Mouse (Mus musculus): ENCODE data around the gene Nrp2.

The Nrp2 gene

GRCm38 (mm10) chr1:62787546-62787945 is 84.5 kb downstream of the Nrp2 start:
- no peak for DNase-seq

GRCm38 (mm10) chr1:62794223-62794895 is 91.3 kb downstream of the Nrp2 start:
- no peak for DNase-seq

- no peak for DNase-seq
These were observed 91.8 kb downstream of the Nrp2 start for GRCm38 (mm10) chr1:62794896-62795255.

GRCm38 (mm10) chr1:62795307-62796037 is 92.4 kb downstream of the Nrp2 start:
- DNase-seq = no peak

- no peak for DNase-seq
These were observed 93.1 kb downstream of the Nrp2 start for GRCm38 (mm10) chr1:62796038-62796647.

GRCm38 (mm10) chr1:62799427-62799826 is 96.3 kb downstream of the Nrp2 start:
- no peak for DNase-seq

GRCm38 (mm10) chr1:62800351-62800750 is 97.3 kb downstream of the Nrp2 start:
- no peak for DNase-seq

- no peak for DNase-seq
These were observed 98.3 kb downstream of the Nrp2 start for GRCm38 (mm10) chr1:62801429-62801828.

GRCm38 (mm10) chr1:62801842-62802241 is 98.8 kb downstream of the Nrp2 start:
- no peak for DNase-seq

- no peak for DNase-seq
These were observed 100.5 kb downstream of the Nrp2 start for GRCm38 (mm10) chr1:62803544-62803943.

- no peak for DNase-seq
These were observed 102.9 kb downstream of the Nrp2 start for GRCm38 (mm10) chr1:62806014-62806413.

- DNase-seq = no peak
These were observed 105.3 kb downstream of the Nrp2 start for GRCm38 (mm10) chr1:62808395-62808794.

- DNase-seq = no peak
These were observed 106.6 kb downstream of the Nrp2 start for GRCm38 (mm10) chr1:62809601-62810228.

GRCm38 (mm10) chr1:62811141-62811540 is 108.1 kb downstream of the Nrp2 start:
- peak; percentile 97 for DNase-seq

GRCm38 (mm10) chr1:62812701-62813684 is 109.9 kb downstream of the Nrp2 start:
- DNase-seq = no peak

GRCm38 (mm10) chr1:62813938-62814337 is 110.9 kb downstream of the Nrp2 start:
- no peak for DNase-seq

GRCm38 (mm10) chr1:62817566-62817965 is 114.5 kb downstream of the Nrp2 start:
- no peak for DNase-seq

GRCm38 (mm10) chr1:62820170-62820569 is 117.1 kb downstream of the Nrp2 start:
- no peak for DNase-seq

GRCm38 (mm10) chr1:62821509-62822398 is 118.7 kb downstream of the Nrp2 start:
- no peak for DNase-seq

- DNase-seq = no peak
These were observed 120.6 kb downstream of the Nrp2 start for GRCm38 (mm10) chr1:62823549-62824195.
